Mouse (Mus musculus): ENCODE results near the gene Olfr205. TPM values are rescaled to one million over a fixed set of nuclear protein-coding genes. Genes with fewer than 3 reads are reported as not detected.
"Not testable (repeated sequence)": the region's sequence is repeated elsewhere in the genome, so short reads cannot be mapped to it uniquely, and the experiment has no call there.

Gene Olfr205
- not detected in 2 replicates for total RNA-seq (2015; ENCODE audit: low replicate concordance)
- total RNA-seq (2017; ENCODE audit: low replicate concordance) = not detected in 2 replicates

DNA sequence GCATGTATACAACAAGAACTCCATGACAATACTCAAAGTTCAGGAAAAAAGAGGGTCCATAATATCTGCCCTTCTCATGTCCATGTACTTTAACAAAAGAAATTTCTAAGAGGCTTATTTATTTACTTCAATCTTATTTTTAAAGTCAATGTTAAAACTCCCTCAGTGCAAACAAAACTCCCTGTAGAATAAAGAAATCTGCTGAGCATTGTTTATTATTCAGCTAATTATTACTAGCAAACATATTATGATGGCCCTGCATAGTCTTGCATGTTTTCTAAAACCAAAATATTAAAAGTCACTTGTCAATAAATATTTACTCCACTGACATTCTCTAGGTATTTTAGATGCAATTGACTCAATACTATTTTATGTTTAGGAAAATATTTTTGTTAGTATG is at the start of gene Olfr205:
Gene Olfr205, minus strand, starts transcription at position 101 of the 400 bp plus-strand sequence.
- ATAC-seq (replicated peaks; ENCODE audit: low FRiP score, poor library complexity, severe bottlenecking) = no peak

DNA sequence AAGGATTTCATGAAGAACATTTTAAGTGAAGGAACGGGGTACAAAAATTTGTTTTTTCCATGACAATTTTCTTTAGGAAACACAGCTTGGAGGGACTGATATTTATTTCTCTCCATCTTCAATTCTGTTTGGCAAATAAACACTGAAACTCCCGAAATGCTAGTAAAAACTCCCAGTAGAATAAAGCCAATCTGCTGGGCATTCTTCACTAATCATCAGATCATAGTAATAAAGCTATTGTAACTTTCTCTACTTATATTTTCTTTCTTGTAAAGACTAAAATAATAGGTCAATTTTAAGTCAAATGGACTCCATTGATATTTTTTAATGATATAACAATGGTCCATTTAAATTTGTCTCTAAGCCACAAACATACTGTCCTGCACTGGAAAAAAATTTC is 33.0 kb upstream of the Olfr205 start, which contains the start of gene Olfr209:
Gene Olfr209, minus strand, starts transcription at position 101 of the 400 bp plus-strand sequence.
- no peak for ATAC-seq (replicated peaks; ENCODE audit: low FRiP score, poor library complexity, severe bottlenecking)

DNA sequence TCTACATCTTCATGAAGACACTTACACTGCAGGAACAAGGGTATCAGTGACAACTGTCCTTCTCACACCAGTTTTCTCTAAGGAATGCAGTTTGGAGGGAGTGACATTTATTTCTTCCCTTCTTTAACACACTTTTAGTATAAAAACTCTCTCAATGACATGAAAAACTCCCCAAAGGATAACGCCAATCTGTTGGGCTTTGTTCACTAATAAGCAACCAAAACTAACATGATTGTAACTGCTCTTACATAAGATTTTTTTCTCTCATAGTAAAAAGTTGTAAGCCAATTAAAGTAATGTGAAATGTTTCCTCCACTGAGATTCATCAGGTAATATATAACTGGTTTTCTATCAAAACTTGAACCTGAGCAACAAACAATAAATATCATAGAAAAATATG is 18.2 kb upstream of the Olfr205 start, which contains the start of gene Olfr206:
Gene Olfr206, minus strand, starts transcription at position 101 of the 400 bp plus-strand sequence.
- ATAC-seq (replicated peaks; ENCODE audit: low FRiP score, poor library complexity, severe bottlenecking) = no peak

DNA sequence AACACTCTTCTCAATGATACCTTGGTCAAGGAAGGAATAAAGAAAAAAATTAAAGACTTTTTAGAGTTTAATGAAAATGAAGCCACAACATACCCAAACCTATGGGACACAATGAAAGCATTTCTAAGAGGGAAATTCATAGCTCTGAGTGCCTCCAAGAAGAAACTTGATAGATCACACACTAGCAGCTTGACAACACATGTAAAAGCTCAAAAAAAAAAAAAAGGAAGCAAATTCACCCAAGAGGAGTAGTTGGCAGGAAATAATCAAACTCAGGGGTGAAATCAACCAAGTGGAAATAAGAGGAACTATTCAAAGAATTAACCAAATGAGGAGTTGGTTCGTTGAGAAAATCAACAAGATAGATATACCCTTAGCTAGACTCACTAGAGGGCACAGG is 7.7 kb downstream of the Olfr205 start:
- ATAC-seq (replicated peaks; ENCODE audit: low FRiP score, poor library complexity, severe bottlenecking) = not testable (repeated sequence)

DNA sequence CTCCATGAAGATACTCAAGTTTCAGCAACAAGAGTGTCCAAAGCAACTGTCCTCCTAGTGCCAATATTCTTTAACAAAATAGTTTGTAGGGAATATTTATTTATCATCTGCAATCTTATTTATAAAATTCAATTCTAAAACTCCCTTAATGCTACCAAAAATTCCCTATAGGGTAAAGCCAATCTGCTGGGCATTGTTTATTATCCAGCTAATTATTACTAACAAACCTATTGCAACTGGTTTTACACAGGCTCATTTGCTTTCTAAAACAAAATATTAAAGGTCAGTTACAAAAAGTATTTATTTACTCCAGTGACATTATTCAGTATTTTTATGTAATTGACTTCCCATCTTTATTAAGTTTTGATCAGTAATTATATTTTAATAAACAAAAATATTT is 12.8 kb downstream of the Olfr205 start, which contains the start of gene Olfr204:
Gene Olfr204, minus strand, starts transcription at position 101 of the 400 bp plus-strand sequence.
- no peak for ATAC-seq (replicated peaks; ENCODE audit: low FRiP score, poor library complexity, severe bottlenecking)

DNA sequence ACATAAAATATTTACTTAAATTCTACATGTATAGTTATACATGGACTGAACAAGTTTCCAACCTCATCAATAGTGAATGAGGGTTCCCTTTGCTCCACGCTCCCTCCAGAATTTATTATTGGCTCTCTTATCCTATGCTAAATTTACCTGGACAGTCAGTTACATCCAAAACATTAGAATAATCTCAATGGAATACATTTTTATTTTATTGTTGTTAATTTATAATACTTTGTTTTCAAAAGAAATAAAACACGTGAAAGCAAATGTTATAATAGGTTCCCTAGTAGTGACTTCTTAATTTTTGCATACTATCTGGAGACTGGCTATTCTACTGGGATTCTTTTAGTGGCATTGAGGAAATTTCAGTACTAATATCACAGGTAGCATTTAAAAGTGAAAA is 32.4 kb downstream of the Olfr205 start, which contains the start of gene Olfr203:
Gene Olfr203, plus strand, starts transcription at position 301 of the 400 bp plus-strand sequence.
- no peak for ATAC-seq (replicated peaks; ENCODE audit: low FRiP score, poor library complexity, severe bottlenecking)

DNA sequence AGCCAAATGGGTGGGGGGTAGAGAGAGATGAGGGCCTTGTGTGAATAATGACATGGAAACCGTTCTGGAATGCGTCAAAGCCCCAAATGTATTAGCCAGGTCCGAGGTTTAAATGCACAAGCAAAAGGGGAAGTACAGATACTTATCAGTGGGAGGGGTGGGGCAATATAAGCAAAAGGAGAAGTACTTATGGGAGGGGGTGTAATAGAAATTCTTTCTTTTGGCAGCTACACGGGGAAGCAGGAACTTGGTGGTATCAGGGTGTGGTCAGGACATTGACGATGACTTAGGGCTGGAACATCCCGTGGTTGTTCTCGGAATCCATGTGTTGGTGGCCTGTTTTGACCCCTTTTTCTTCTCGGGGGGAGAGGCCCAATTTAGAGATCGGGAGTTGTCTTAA is 43.4 kb downstream of the Olfr205 start:
- not testable (repeated sequence) for ATAC-seq (replicated peaks; ENCODE audit: low FRiP score, poor library complexity, severe bottlenecking)

DNA sequence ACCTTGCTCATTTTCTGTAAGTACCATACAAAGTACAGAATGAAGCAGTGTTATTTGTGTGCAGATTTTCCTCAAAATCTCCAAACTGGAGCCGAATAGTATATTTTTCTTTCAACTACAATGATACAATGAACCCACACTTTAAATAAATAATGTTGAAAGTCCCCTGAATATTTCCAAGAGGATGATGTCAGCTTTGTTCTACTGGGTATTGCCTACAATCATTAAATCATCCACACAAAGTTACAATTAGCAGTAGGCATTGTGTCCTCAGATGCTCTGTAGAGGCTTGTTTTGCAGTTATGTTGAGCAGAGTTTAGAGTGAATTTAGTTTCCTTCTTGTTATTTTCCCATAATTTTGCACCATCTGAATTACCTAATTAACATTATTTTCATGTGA is 44.2 kb downstream of the Olfr205 start, which contains the start of gene Olfr202:
Gene Olfr202, minus strand, starts transcription at position 101 of the 400 bp plus-strand sequence.
- no peak for ATAC-seq (replicated peaks; ENCODE audit: low FRiP score, poor library complexity, severe bottlenecking)

DNA sequence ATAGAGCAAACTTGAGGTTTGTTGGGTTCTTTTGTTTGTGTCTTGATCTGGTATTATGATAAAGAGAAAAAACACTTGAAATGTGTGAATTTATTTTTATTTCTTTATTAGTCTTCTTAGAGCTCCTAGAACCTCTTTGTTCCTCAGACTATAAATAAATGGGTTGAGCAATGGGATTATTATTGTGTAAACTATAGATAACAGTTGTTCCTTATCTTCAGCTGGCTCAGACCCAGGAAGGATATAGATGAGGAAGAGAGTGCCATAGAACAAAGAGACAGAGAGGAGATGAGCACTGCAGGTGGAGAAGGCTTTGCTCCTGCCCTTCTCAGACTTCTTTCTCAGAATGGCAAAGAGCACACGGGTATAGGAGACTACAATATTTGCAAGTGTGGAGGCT is 47.5 kb downstream of the Olfr205 start:
- no peak for ATAC-seq (replicated peaks; ENCODE audit: low FRiP score, poor library complexity, severe bottlenecking)

DNA sequence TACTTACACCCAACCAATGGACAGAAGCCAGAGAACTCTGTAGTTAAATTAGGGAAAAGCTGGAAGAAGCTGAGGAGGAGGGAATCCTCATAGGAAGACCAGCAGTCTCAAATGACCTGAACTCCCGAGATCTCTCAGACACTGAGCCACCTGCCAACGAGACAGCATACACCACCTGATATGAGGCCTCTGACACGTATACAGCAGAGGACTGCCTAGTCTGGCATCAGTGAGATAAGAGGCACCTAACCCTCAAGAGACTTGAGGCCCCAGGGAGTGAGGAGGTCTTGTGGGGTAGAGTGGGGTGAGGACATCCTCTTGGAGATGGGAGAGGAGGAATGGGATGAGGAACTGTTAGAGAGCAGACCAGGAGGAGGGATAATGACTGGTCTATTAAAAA is 50.4 kb downstream of the Olfr205 start:
- ATAC-seq (replicated peaks; ENCODE audit: low FRiP score, poor library complexity, severe bottlenecking) = no peak

Other genes starting within 250 kb of the Olfr205 start
- gene Olfr191, start 241.3 kb downstream of the Olfr205 start, total RNA-seq (2015; ENCODE audit: low replicate concordance) = not detected in 2 replicates
- gene Olfr191, start 241.3 kb downstream of the Olfr205 start, total RNA-seq (2017; ENCODE audit: low replicate concordance) = not detected in 2 replicates
- gene Olfr193, start 219.3 kb downstream of the Olfr205 start, total RNA-seq (2015; ENCODE audit: low replicate concordance) = not detected in 2 replicates
- not detected in 2 replicates for gene Olfr193, start 219.3 kb downstream of the Olfr205 start, total RNA-seq (2017; ENCODE audit: low replicate concordance)
- gene Olfr194, start 210.1 kb downstream of the Olfr205 start, total RNA-seq (2015; ENCODE audit: low replicate concordance) = not detected in 2 replicates
- not detected in 2 replicates for gene Olfr194, start 210.1 kb downstream of the Olfr205 start, total RNA-seq (2017; ENCODE audit: low replicate concordance)
- gene Olfr195, start 184.1 kb downstream of the Olfr205 start, total RNA-seq (2015; ENCODE audit: low replicate concordance) = not detected in 2 replicates
- not detected in 2 replicates for gene Olfr195, start 184.1 kb downstream of the Olfr205 start, total RNA-seq (2017; ENCODE audit: low replicate concordance)
- not detected in 2 replicates for gene Olfr196, start 160.7 kb downstream of the Olfr205 start, total RNA-seq (2015; ENCODE audit: low replicate concordance)
- gene Olfr196, start 160.7 kb downstream of the Olfr205 start, total RNA-seq (2017; ENCODE audit: low replicate concordance) = 0.28 TPM in 1 of 2 replicates, not detected in the other
- not detected in 2 replicates for gene Olfr198, start 127.6 kb downstream of the Olfr205 start, total RNA-seq (2015; ENCODE audit: low replicate concordance)
- gene Olfr198, start 127.6 kb downstream of the Olfr205 start, total RNA-seq (2017; ENCODE audit: low replicate concordance) = not detected in 2 replicates
- gene Olfr199, start 111.4 kb downstream of the Olfr205 start, total RNA-seq (2015; ENCODE audit: low replicate concordance) = not detected in 2 replicates
- gene Olfr199, start 111.4 kb downstream of the Olfr205 start, total RNA-seq (2017; ENCODE audit: low replicate concordance) = not detected in 2 replicates
- gene Olfr201, start 58.5 kb downstream of the Olfr205 start, total RNA-seq (2015; ENCODE audit: low replicate concordance) = not detected in 2 replicates
- not detected in 2 replicates for gene Olfr201, start 58.5 kb downstream of the Olfr205 start, total RNA-seq (2017; ENCODE audit: low replicate concordance)
- not detected in 2 replicates for gene Olfr202, start 44.3 kb downstream of the Olfr205 start, total RNA-seq (2015; ENCODE audit: low replicate concordance)
- gene Olfr202, start 44.3 kb downstream of the Olfr205 start, total RNA-seq (2017; ENCODE audit: low replicate concordance) = not detected in 2 replicates
- gene Olfr203, start 32.3 kb downstream of the Olfr205 start, total RNA-seq (2015; ENCODE audit: low replicate concordance) = not detected in 2 replicates
- gene Olfr203, start 32.3 kb downstream of the Olfr205 start, total RNA-seq (2017; ENCODE audit: low replicate concordance) = not detected in 2 replicates
- not detected in 2 replicates for gene Olfr204, start 12.9 kb downstream of the Olfr205 start, total RNA-seq (2015; ENCODE audit: low replicate concordance)
- gene Olfr204, start 12.9 kb downstream of the Olfr205 start, total RNA-seq (2017; ENCODE audit: low replicate concordance) = not detected in 2 replicates
- gene Olfr206, start 18.1 kb upstream of the Olfr205 start, total RNA-seq (2015; ENCODE audit: low replicate concordance) = not detected in 2 replicates
- gene Olfr206, start 18.1 kb upstream of the Olfr205 start, total RNA-seq (2017; ENCODE audit: low replicate concordance) = not detected in 2 replicates
- not detected in 2 replicates for gene Olfr209, start 32.9 kb upstream of the Olfr205 start, total RNA-seq (2015; ENCODE audit: low replicate concordance)
- gene Olfr209, start 32.9 kb upstream of the Olfr205 start, total RNA-seq (2017; ENCODE audit: low replicate concordance) = not detected in 2 replicates
- gene Gabrr3, start 76.2 kb upstream of the Olfr205 start, total RNA-seq (2015; ENCODE audit: low replicate concordance) = not detected in 2 replicates
- not detected in 2 replicates for gene Gabrr3, start 76.2 kb upstream of the Olfr205 start, total RNA-seq (2017; ENCODE audit: low replicate concordance)
- gene Riox2, start 140.6 kb upstream of the Olfr205 start, total RNA-seq (2015; ENCODE audit: low replicate concordance) = 2.5 and 10.2 TPM in 2 replicates
- 8.6 and 12.8 TPM in 2 replicates for gene Riox2, start 140.6 kb upstream of the Olfr205 start, total RNA-seq (2017; ENCODE audit: low replicate concordance)

Measured in erythroblast, adult 5-6 weeks (primary cell).